Mouse (Mus musculus) hindbrain, embryonic 12.5 days (tissue): ENCODE results near the gene Ifna4. TPM values are rescaled to one million over a fixed set of nuclear protein-coding genes. Genes with fewer than 3 reads are reported as not detected.
"Not testable (repeated sequence)": the region's sequence is repeated elsewhere in the genome, so short reads cannot be mapped to it uniquely, and the experiment has no call there.

Experiments used
- ATAC-seq: fragments of 200-750 bp; cut with Nextera tagmentation; 2 replicates; pipeline ENCODE4 v1.8.0; 2017; ENCODE audit warnings: moderate TSS enrichment; ENCODE audit not compliant: low FRiP score
- H3K27ac ChIP-seq: fragments of 300-500 bp; sonication (generic); 2 replicates; pipeline ENCODE4 v1.5.1; 2016; ENCODE audit warnings: mild to moderate bottlenecking
- H3K27me3 ChIP-seq: fragments of 300-500 bp; sonication (generic); 2 replicates; pipeline ENCODE4 v1.6.1; 2016; ENCODE audit warnings: mild to moderate bottlenecking
- H3K36me3 ChIP-seq: fragments of 300-500 bp; sonication (generic); 2 replicates; pipeline ENCODE4 v1.6.1; 2016; ENCODE audit warnings: mild to moderate bottlenecking
- H3K4me1 ChIP-seq: fragments of 300-500 bp; sonication (generic); 2 replicates; pipeline ENCODE4 v1.6.1; 2016
- H3K4me2 ChIP-seq: fragments of 300-500 bp; sonication (generic); replicated peaks from 2 replicates; pipeline ENCODE4 v1.6.1; 2016; ENCODE audit warnings: mild to moderate bottlenecking
- H3K4me3 ChIP-seq: fragments of 300-500 bp; sonication (generic); 2 replicates; pipeline ENCODE4 v1.5.1; 2016; ENCODE audit warnings: mild to moderate bottlenecking
- H3K9ac ChIP-seq: fragments of 300-500 bp; sonication (generic); 2 replicates; pipeline ENCODE4 v1.6.1; 2016; ENCODE audit warnings: mild to moderate bottlenecking, moderate library complexity
- H3K9me3 ChIP-seq: fragments of 300-500 bp; sonication (generic); replicated peaks from 2 replicates; pipeline ENCODE4 v1.6.1; 2016; ENCODE audit warnings: mild to moderate bottlenecking
- WGBS: fragments of 180-500 bp; shearing (Covaris S2); methylation state at CpG from one replicate; pipeline ENCODE4 v1.1.7; 2016; 5-methylcytosine and 5-hydroxymethylcytosine counted together
- polyA plus RNA-seq: library from polyadenylated mRNA; unstranded; fragments of >200 nt; fragmentation: Nextera tagmentation; extraction: Ambion mirVana; gene quantifications from 2 replicates; pipeline ENCODE4 v1.2.1, GENCODE M21; 2016

Gene Ifna4
- polyA plus RNA-seq, 1 experiment from 2014 or later = not detected

DNA sequence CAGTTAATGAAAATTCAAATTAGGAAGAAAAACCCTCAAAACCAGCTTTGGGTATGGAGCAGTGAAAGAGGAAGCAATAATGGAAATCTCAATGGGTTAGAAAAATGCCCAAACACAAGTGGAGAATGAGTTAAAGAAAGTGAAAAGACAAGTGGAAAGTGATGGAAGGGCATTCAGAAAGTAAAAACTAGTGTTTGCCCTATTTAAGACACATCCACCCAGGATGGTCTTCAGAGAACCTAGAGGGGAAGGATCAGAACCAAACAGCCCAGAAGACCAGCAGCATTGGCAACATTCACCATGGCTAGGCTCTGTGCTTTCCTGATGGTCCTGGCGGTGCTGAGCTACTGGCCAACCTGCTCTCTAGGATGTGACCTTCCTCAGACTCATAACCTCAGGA lies 6.4 kb upstream of the Ifna4 start, which contains the start of gene Ifna5:
TSS of gene Ifna5 (plus strand) at position 301 of the 400 bp plus-strand sequence.
- WGBS = 50% methylated on average over 1 of the region's 1 CpGs
- H3K4me1 ChIP-seq, H3K27ac ChIP-seq, H3K4me2 ChIP-seq, H3K9me3 ChIP-seq, H3K36me3 ChIP-seq, H3K27me3 ChIP-seq, ATAC-seq, H3K9ac ChIP-seq, H3K4me3 ChIP-seq: not testable (repeated sequence)

GRCm38 (mm10) chr4:88838828-88839227 lies 2.8 kb upstream of the Ifna4 start:
- H3K4me1 ChIP-seq = no peaks in the 10 kb centered on the region
- H3K27me3 ChIP-seq = no peaks in the 10 kb centered on the region
- no peaks in the 10 kb centered on the region for H3K9me3 ChIP-seq
- no peaks in the 10 kb centered on the region for H3K36me3 ChIP-seq
- no peak overlapping the region for H3K4me3 ChIP-seq
- H3K27ac ChIP-seq = no peak overlapping the region
- WGBS = 53% methylated on average over 3 of the region's 3 CpGs
- no peak overlapping the region for H3K4me2 ChIP-seq
- ATAC-seq = no peak
- no peak overlapping the region for H3K9ac ChIP-seq

DNA sequence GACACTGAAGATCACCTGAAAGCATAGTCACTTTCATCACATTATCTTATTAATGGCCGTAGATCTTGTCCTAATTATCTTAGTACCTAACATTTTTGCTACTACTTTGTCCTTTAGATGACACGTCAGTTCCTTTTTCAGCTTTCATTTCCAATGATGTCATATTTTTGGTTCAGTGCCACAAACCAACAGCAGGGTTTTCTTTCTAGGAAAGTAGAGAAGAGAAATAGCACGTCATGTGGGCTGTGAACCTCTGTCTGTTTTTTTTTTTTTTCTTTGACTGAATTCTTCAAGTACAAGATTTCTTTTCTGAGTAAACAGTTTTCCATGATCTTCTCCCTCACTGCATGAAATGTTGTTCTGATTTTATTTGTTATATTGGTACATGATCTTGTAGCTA lies 1.6 kb upstream of the Ifna4 start:
- Histone ChIP-seq H3K27me3 (no peaks in the 10 kb centered on the region), H3K4me1 (no peaks in the 10 kb centered on the region), H3K4me3 (no peak overlapping the region), H3K36me3 (no peaks in the 10 kb centered on the region), H3K4me2 (no peak overlapping the region), H3K9me3 (no peaks in the 10 kb centered on the region), H3K27ac (no peak overlapping the region), H3K9ac (no peak overlapping the region)
- no peak for ATAC-seq
- WGBS = 84% methylated on average over 3 of the region's 3 CpGs

- Histone ChIP-seq H3K4me3 (no peak overlapping the region), H3K36me3 (no peaks in the 10 kb centered on the region), H3K4me1 (no peaks in the 10 kb centered on the region), H3K9ac (no peak overlapping the region), H3K9me3 (no peaks in the 10 kb centered on the region), H3K27ac (no peak overlapping the region), H3K4me2 (no peak overlapping the region), H3K27me3 (no peaks in the 10 kb centered on the region)
- WGBS = 70% methylated on average over 2 of the region's 2 CpGs
- ATAC-seq = no peak
Observed at GRCm38 (mm10) chr4:88845334-88845733, 3.7 kb downstream of the Ifna4 start.

DNA sequence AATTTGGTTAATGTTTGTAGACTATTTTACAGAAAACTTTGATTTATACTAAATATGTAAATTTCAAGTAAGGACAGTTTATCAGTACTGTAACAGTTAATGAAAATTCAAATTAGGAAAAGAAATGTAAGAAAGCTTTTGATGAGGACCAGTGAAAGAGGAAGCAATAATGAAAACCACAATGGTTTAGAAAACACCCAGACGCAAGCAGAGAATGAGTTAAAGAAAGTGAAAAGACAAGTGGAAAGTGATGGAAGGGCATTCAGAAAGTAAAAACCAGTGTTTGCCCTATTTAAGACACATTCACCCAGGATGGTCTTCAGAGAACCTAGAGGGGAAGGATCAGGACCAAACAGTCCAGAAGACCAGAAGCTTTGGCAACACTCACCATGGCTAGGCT lies 8.0 kb downstream of the Ifna4 start, which contains the start of gene Ifna1:
TSS of gene Ifna1 (plus strand) at position 390 of the 400 bp plus-strand sequence.
- no peak for ATAC-seq
- Histone ChIP-seq H3K4me3 (no peak within 1 kb of the TSS), H3K36me3 (no peaks in the 10 kb centered on the region), H3K9me3 (no peaks in the 10 kb centered on the region), H3K9ac (no peak within 1 kb of the TSS), H3K4me1 (no peaks in the 10 kb centered on the region), H3K4me2 (no peak within 1 kb of the TSS), H3K27ac (no peak within 1 kb of the TSS), H3K27me3 (no peaks in the 10 kb centered on the region)
- 75% methylated on average over 1 of the region's 1 CpGs for WGBS

GRCm38 (mm10) chr4:88851026-88851763 lies 9.5 kb downstream of the Ifna4 start:
- Histone ChIP-seq H3K9me3 (no peaks in the 10 kb centered on the region), H3K27me3 (no peaks in the 10 kb centered on the region), H3K4me2 (no peak overlapping the region), H3K36me3 (no peaks in the 10 kb centered on the region), H3K9ac (no peak overlapping the region), H3K4me3 (no peak overlapping the region), H3K4me1 (no peaks in the 10 kb centered on the region), H3K27ac (no peak overlapping the region)
- 32% methylated on average over 4 of the region's 4 CpGs for WGBS
- no peak for ATAC-seq

DNA sequence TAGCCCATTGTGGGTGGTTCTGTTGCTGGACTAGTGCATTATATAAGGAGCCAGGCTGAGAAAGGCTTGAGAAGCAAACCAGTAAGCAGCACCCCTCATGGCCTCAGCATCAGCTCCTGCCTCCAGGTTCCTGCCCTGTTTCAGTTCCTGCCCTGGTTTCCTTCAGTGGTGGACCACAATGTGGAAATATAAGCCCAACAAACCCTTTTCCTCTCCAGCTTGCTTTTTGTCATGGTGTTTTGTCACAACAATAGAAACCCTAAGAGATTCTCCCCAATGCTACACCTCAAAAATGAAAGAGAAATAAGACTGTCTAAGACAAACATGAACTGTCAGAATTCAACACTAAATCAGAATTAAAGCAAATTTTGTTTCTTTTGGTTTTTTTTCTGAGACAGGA lies 17.6 kb downstream of the Ifna4 start:
- Histone ChIP-seq H3K27me3 (no peaks in the 10 kb centered on the region), H3K27ac (no peak overlapping the region), H3K9me3 (no peaks in the 10 kb centered on the region), H3K4me1 (peaks cover 7% of the 10 kb centered on the region), H3K4me3 (no peak overlapping the region), H3K4me2 (no peak overlapping the region), H3K9ac (no peak overlapping the region), H3K36me3 (no peaks in the 10 kb centered on the region)
- ATAC-seq = no peak

GRCm38 (mm10) chr4:88863309-88863708 lies 21.6 kb downstream of the Ifna4 start:
- H3K4me2 ChIP-seq = no peak overlapping the region
- H3K9me3 ChIP-seq = no peaks in the 10 kb centered on the region
- 5% methylated on average over 7 of the region's 7 CpGs for WGBS
- no peaks in the 10 kb centered on the region for H3K36me3 ChIP-seq
- no peak overlapping the region for H3K27ac ChIP-seq
- ATAC-seq = no peak
- H3K27me3 ChIP-seq = no peaks in the 10 kb centered on the region
- peaks cover 7% of the 10 kb centered on the region for H3K4me1 ChIP-seq
- no peak overlapping the region for H3K9ac ChIP-seq
- no peak overlapping the region for H3K4me3 ChIP-seq

GRCm38 (mm10) chr4:88864599-88864998 lies 22.9 kb downstream of the Ifna4 start:
- WGBS = 68% methylated on average over 9 of the region's 9 CpGs
- no peak for ATAC-seq
- no peak overlapping the region for H3K4me3 ChIP-seq

DNA sequence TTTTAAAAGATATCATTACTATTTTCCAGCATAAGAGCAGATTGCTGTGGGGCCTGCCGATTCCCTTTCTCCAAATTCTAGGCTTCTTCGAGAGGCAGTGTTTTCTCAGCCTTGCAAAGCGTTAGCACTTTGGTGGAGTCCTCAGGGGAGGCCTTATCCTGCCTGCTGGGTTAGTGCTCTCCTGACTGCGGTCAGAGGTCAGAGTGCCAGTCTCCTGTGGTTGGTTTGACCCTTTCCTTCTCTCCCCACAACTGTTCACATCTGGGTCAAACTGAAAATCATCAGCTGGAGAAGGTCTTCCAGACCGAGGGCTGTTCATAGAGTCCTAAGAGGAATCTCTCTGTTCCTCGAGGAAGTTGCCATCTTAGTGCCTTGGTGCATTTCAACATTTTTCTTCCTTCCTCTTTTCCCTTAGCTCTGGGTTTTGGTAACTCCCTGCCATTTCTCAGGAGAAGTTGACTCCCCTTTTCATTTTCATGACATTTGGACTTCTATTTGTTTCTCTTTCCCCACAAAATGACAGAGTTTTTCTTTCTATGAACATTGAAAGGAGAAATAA lies 23.4 kb downstream of the Ifna4 start:
- Histone ChIP-seq H3K27me3 (0 out of 2 replicates have a peak, but pooled peaks cover 5% of the 10 kb centered on the region), H3K36me3 (no peaks in the 10 kb centered on the region), H3K4me1 (peaks cover 7% of the 10 kb centered on the region), H3K4me3 (no peak overlapping the region), H3K9me3 (no peaks in the 10 kb centered on the region), H3K4me2 (no peak overlapping the region), H3K9ac (no peak overlapping the region), H3K27ac (no peak overlapping the region)
- ATAC-seq = no peak
- WGBS = 56% methylated on average over 6 of the region's 6 CpGs

More at GRCm38 (mm10) chr4:88864599-88864998, 22.9 kb downstream of the Ifna4 start:
- H3K9ac ChIP-seq = no peak overlapping the region
- H3K4me1 ChIP-seq = peaks cover 7% of the 10 kb centered on the region
- H3K4me2 ChIP-seq = no peak overlapping the region
- H3K36me3 ChIP-seq = no peaks in the 10 kb centered on the region
- 0 out of 2 replicates have a peak, but pooled peaks cover 5% of the 10 kb centered on the region for H3K27me3 ChIP-seq
- no peaks in the 10 kb centered on the region for H3K9me3 ChIP-seq
- H3K27ac ChIP-seq = no peak overlapping the region

DNA sequence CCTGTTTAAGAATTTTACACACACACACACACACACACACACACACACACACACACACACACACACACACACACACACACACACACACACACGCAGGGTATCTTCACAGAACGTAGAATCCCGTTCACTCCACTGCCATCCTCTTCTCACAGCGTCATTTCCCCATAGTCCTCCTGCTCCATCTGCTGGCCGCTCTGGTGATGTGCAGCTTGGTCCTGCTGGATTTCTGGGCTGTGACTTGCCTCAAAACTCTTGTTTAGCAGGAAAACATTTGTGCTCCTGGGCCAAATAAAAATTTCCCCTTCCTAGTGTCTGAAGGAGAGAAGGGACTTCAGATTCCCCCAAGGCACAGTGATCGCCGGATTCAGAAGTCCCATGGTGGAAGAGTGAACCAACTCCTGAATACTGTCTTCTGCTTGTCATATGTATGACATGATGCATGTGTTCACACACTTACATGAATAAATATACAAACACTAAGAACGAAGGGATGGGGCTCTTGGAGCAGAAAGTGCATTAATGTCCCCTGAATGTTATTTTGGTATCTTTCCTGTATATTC lies 25.8 kb downstream of the Ifna4 start:
- no peaks in the 10 kb centered on the region for H3K9me3 ChIP-seq
- no peaks in the 10 kb centered on the region for H3K36me3 ChIP-seq
- peak overlapping the region; percentile 93 for H3K4me2 ChIP-seq
- H3K4me1 ChIP-seq = peaks cover 7% of the 10 kb centered on the region
- H3K9ac ChIP-seq = no peak overlapping the region
- WGBS = under 1% methylated on average over 7 of the region's 8 CpGs
- ATAC-seq = peak; percentile 51
- H3K4me3 ChIP-seq = peak overlapping the region; percentile 47
- H3K27ac ChIP-seq = no peak overlapping the region
- H3K27me3 ChIP-seq = 0 out of 2 replicates have a peak, but pooled peaks cover 5% of the 10 kb centered on the region

DNA sequence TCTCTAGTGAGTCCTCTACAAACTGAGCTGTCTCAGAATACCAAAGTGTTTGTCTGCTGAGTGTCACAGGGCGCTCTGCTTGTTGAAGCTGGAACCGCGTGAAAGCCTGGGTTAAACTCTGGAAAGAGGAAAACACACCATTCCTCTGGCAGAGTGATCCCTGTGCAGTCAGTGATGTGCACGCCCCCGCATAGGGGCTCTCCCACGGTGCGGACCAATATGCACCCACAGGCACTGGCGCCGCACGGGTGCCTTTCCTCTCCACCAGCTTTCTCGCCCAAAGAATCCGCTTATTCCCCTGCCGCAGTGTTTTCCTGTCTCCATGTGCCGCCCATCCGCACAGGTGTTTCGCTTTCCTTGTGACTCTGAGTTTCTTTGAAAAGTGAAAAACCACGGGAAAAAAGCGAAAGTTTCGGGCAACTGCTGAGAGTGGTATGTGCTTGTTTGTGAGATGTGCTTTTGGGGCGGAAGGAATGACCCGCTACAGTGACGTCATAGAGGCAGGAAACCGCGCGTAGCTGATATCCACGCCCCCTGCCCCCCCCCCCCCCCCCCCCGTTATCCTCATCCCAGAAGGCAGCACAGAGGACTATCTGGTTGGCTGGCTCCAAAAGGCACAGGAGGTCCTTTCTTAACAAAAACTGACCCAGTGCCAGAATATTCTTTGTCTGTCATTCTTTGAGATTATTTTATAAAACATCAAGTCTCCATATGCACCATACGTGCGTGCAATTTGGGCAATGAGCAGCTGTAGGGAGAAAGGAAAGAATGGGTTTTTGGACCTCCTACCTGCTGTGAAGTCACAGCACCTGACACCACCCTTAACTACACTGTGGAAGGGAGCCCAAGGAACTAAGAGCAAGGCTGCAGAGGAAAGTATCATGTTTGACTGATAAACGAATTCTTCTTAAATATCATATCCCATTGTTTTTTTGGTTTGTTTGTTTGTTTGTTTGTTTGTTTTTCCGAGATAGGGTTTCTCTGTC lies 26.6 kb downstream of the Ifna4 start:
- H3K4me1 ChIP-seq = peaks cover 3% of the 10 kb centered on the region
- peak overlapping the region; percentile 93 for H3K4me2 ChIP-seq
- WGBS = 6% methylated on average over 31 of the region's 31 CpGs

More for the DNA sequence above, 26.6 kb downstream of the Ifna4 start:
- no peaks in the 10 kb centered on the region for H3K9me3 ChIP-seq
- H3K27ac ChIP-seq = no peak overlapping the region
- H3K36me3 ChIP-seq = no peaks in the 10 kb centered on the region
- 0 out of 2 replicates have a peak, but pooled peaks cover 5% of the 10 kb centered on the region for H3K27me3 ChIP-seq
- peak; percentile 79 for ATAC-seq
- peak overlapping the region; percentile 47 for H3K4me3 ChIP-seq
- H3K9ac ChIP-seq = peak overlapping the region; percentile 57
